Mouse (Mus musculus): Measurements from ENCODE around the gene Mef2b. TPM values are rescaled to one million over a fixed set of nuclear protein-coding genes. Genes with fewer than 3 reads are reported as not detected.
A peak's percentile ranks its signal among the peaks of the same experiment; 100 is the strongest.

Gene Mef2b
- under 1 TPM; 0.38 to 0.45 TPM for total RNA-seq (2021)

- peak; percentile 99 for DNase-seq
- intact Hi-C loops (cut with DNase I), result no loop called here
Observed at GRCm38 (mm10) chr8:70139026-70139857, at the start of gene Mef2b, which contains the start of the genes Rfxank and Borcs8. Mef2b (plus strand) TSS chr8:70139711. Rfxank (minus strand) TSS chr8:70139154. Borcs8 (plus strand) TSS chr8:70139499.

GRCm38 (mm10) chr8:70092786-70093185 is 46.7 kb upstream of the Mef2b start:
- no peak for DNase-seq
- intact Hi-C loops (cut with DNase I), result no loop called here

DNA sequence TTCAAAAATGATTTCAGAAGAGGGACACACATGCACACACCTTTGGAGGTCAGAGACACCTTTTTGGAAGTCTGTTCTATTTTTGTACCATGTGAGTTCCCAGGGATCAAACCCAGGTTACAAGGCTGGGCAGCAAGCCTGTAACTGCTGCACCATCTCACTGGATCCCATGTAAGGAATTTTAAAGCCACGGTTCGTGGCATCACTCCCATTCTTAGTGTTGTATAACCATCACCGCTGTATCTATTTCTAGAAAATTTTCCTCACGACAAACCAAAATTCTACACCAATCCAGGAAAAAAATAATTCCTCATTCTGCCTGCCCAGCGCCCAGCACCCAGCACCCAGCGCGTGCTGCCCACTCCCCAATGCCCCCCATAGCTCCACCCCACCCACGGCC is 40.2 kb upstream of the Mef2b start:
- intact Hi-C loops (cut with DNase I), result no loop called here
- DNase-seq, result no peak

DNA sequence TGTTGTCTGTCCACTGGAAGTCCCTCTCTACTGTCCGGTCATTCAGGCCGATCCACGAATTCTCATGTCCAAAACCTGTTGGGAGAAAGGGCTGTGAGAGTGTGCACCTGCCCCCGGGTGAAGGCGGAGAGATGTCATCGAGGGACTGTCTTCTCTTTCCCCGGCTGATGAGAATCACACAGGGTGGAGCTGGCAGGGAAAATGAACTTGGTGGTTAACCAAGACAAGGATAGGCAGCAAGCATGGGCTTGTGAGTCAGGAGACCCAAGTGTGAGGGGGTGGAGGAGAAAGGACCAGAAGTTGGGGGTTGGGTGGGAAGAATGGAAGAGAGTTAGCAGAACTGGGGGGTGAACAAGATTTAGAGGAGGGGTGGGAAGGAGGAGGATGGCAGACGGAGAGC is 39.3 kb upstream of the Mef2b start:
- intact Hi-C loops (cut with DNase I), result loop anchor here (5.0 kb wide), 1 partner anchor 122 kb away; no protein-coding TSS in a partner anchor
- DNase-seq, result no peak

- intact Hi-C loops (cut with DNase I), result loop anchor here (1.0 to 5.0 kb wide), 3 partner anchors 18 to 118 kb away; no protein-coding TSS in a partner anchor
- peak; percentile 48 to 62 for DNase-seq
Observed at GRCm38 (mm10) chr8:70104506-70104905, 35.0 kb upstream of the Mef2b start.

DNA sequence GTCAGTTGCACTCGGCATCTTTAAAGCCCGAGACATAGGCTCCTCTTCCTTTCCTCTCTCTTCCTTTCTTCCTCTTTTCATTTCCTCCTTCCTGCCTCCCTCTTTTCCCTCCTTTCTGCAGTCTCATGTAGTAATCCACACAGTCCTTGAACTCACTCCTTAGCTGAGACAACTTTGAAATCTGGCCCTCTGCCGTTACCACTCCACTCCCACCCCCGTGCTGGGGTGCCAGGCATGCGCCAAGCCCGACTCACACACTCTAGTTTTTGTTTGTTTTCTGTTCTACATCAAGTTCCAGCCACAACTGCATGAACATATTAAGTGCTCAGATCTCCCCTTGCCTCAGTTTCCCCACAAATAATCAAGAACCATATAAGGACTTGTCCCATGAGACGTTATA is 34.6 kb upstream of the Mef2b start:
- intact Hi-C loops (cut with DNase I), result loop anchor here (1.0 to 5.0 kb wide), 3 partner anchors 18 to 117 kb away; no protein-coding TSS in a partner anchor
- no peak for DNase-seq

GRCm38 (mm10) chr8:70110451-70110850 is 29.1 kb upstream of the Mef2b start:
- intact Hi-C loops (cut with DNase I), result no loop called here
- no peak for DNase-seq

GRCm38 (mm10) chr8:70111192-70111795 is 28.2 kb upstream of the Mef2b start:
- intact Hi-C loops (cut with DNase I), result no loop called here
- DNase-seq, result no peak

- DNase-seq, result no peak
- intact Hi-C loops (cut with DNase I), result no loop called here
Observed at GRCm38 (mm10) chr8:70112401-70113016, 27.0 kb upstream of the Mef2b start.

DNA sequence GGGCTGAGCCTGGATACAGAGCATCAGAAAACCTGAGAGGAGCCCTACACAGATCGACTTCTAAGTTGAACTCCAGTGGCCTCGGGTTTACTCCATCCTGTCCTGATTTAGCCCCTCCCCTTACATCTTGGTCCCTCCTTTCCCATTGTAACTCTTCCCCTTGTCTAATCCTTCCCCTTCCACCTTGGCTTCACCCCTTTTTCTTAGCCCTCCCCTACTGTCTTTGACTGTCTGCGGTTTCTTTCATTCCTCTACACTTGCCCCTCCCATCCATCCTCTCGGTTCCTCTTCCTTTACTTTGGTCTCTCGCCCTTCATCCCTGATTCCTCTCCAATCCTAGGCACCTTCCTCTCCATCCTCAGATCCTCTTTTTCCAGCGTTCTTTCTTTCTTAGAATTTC is 25.0 kb upstream of the Mef2b start:
- DNase-seq, result no peak
- intact Hi-C loops (cut with DNase I), result no loop called here

- no peak for DNase-seq
- intact Hi-C loops (cut with DNase I), result no loop called here
Observed at GRCm38 (mm10) chr8:70114892-70115291, 24.6 kb upstream of the Mef2b start.

DNA sequence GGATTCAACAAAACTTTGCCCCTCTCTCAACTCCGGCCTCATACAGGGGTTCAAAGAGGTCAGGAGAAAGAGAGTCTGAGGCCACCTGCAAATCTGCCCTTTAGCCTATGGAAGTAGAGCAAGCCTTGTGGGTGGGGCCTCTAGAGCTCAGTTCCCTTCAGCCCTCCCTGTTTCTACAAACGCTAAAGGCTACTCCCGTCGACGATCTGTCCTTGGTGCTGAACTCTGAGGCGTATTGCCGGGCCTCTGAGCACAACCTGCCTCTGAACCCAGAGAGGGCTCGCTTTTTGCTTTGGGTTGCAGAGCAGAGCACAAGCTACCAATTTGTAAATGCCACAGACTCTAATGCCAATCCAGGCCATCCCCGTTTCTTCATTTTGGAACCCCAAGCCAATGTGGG is 21.9 kb upstream of the Mef2b start:
- intact Hi-C loops (cut with DNase I), result no loop called here
- DNase-seq, result peak; percentile 41 to 60

DNA sequence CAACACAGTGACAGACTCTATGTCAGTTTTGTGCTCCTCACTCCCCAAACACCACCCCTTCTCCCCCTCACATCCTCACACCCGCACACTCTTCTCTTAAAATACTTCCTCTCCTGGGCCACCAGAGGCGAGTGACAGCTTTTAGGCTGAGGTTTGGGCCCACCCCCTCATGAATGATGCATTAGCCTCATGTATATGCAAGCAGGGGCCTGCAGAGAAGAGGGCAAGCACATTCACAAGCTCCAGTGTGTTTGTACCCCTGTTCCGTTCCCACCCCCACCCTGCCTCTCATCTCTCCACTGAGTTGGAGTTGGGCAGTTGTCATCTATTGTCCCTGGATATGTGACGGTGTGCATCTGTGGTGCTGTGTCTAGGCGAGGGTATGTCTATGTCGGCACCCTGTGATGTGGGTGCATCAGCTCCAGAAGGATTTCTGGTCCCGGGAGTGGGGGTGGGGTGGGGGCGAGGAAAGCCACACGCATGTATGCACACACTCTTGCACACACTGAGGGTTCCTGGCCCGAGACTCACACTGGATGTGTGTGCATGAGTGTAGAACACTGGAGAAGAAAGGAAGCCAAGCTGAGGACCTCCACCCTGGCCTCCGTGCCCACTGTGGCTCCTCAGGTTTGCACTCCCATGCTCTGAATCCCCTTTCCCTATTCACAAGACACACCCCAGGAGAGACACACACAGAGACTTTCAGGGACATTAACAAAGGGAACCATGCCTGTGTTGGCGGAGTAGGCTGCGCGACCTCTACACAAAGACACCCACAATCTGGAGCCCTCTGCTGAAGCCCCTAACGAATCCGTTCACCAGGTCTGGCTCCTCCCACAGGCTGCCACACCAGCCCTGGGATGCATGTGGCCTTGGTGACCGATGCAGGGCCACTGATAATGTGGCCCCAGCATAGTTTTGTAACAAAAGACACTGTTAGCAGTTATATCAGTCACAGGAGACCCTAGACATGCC is 20.5 kb upstream of the Mef2b start:
- no peak for DNase-seq
- intact Hi-C loops (cut with DNase I), result no loop called here

GRCm38 (mm10) chr8:70120667-70121066 is 18.8 kb upstream of the Mef2b start, which contains the start of gene Ncan:
Ncan (minus strand) TSS chr8:70120873.
- peak; percentile 40 to 56 for DNase-seq
- intact Hi-C loops (cut with DNase I), result loop anchor here (5.0 kb wide), 1 partner anchor 203 kb away; no protein-coding TSS in a partner anchor

GRCm38 (mm10) chr8:70122863-70123262 is 16.6 kb upstream of the Mef2b start:
- no peak for DNase-seq
- intact Hi-C loops (cut with DNase I), result loop anchor here (2.0 to 5.0 kb wide), 2 partner anchors 18 to 206 kb away; no protein-coding TSS in a partner anchor

GRCm38 (mm10) chr8:70124992-70125391 is 14.5 kb upstream of the Mef2b start:
- no peak for DNase-seq
- intact Hi-C loops (cut with DNase I), result loop anchor here (5.0 kb wide), 2 partner anchors 78 to 208 kb away; no protein-coding TSS in a partner anchor

- intact Hi-C loops (cut with DNase I), result loop anchor here (5.0 kb wide), 1 partner anchor 81 kb away; no protein-coding TSS in a partner anchor
- DNase-seq, result peak; percentile 90 to 93
Observed at GRCm38 (mm10) chr8:70128435-70128834, 11.1 kb upstream of the Mef2b start.

DNA sequence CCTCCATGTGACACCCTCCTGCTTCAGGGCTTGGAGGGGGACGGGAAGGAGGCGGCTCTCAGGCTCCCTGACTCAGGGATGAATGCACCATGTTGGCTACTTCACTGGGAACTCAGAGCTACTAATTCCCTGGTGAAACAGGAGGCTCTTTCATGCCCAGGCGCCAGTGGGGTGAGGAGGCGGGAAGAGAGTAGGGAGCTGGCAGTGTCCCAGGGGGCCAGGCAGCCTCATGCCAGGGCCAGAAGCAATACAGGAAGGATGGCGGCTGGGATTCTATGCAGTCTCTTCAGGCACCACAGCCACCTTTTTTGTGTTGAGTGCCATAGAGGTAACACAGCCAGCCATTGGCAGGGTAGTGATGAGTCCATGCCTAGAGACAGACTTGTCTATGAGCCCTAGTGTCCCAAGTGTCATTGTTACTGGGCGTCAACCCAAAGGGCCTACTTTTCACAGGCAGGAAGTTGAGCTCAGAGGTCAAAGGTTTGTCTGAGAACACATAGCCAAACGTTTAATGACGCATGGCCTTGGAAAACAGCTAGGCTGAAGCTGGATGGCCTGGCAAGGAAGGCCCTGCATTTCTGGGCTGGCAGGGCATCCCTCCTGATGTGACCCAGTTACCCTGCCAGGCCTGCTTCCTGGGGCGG is 10.1 kb upstream of the Mef2b start:
- intact Hi-C loops (cut with DNase I), result loop anchor here (5.0 kb wide), 1 partner anchor 82 kb away; no protein-coding TSS in a partner anchor
- peak; percentile 47 to 63 for DNase-seq

- intact Hi-C loops (cut with DNase I), result no loop called here
- DNase-seq, result no peak
Observed at GRCm38 (mm10) chr8:70130066-70130465, 9.4 kb upstream of the Mef2b start.

Data from heart, postnatal 10 days (tissue).